Mouse (Mus musculus) heart, postnatal 0 days (tissue): ENCODE data around the gene Hdc. TPM values are rescaled to one million over a fixed set of nuclear protein-coding genes. Genes with fewer than 3 reads are reported as not detected.

ENCODE experiments used
- ATAC-seq: fragments of 200-750 bp; cut with Nextera tagmentation; 2 replicates; pipeline ENCODE4 v1.8.0; 2017; ENCODE audit warnings: low read depth, moderate number of reproducible peaks, moderate library complexity; ENCODE audit not compliant: insufficient read depth
- DNase-seq: peaks from one replicate; pipeline ENCODE4 v3.0.0-alpha.2; 2016; ENCODE audit warnings: low spot score
- H3K27ac ChIP-seq: fragments of 300-500 bp; sonication (generic); 2 replicates; pipeline ENCODE4 v1.5.1; 2014; ENCODE audit warnings: low read depth, mild to moderate bottlenecking
- H3K27me3 ChIP-seq: fragments of 300-500 bp; sonication (generic); 2 replicates; pipeline ENCODE4 v1.6.1; 2014; ENCODE audit warnings: low read length, mixed read lengths; ENCODE audit not compliant: control insufficient read depth, insufficient read depth
- H3K36me3 ChIP-seq: fragments of 300-500 bp; sonication (generic); replicated peaks from 2 replicates; pipeline ENCODE4 v1.6.1; 2014; ENCODE audit warnings: low read length, mixed read lengths; ENCODE audit not compliant: control insufficient read depth, insufficient read depth
- H3K4me1 ChIP-seq: fragments of 300-500 bp; sonication (generic); 2 replicates; pipeline ENCODE4 v1.6.1; 2014; ENCODE audit warnings: antibody characterized with exemption; ENCODE audit not compliant: control insufficient read depth, insufficient read depth
- H3K4me2 ChIP-seq: fragments of 300-500 bp; sonication (generic); 2 replicates; pipeline ENCODE4 v1.6.1; 2014; ENCODE audit warnings: low read depth, mild to moderate bottlenecking, low read length, moderate library complexity
- H3K4me3 ChIP-seq: fragments of 300-500 bp; sonication (generic); 2 replicates; pipeline ENCODE4 v1.5.1; 2014; ENCODE audit warnings: low read depth, low read length
- H3K9ac ChIP-seq: fragments of 300-500 bp; sonication (generic); replicated peaks from 2 replicates; pipeline ENCODE4 v1.6.1; 2014; ENCODE audit warnings: low read depth, low read length, mixed read lengths
- H3K9me3 ChIP-seq: fragments of 300-500 bp; sonication (generic); replicated peaks from 2 replicates; pipeline ENCODE4 v1.6.1; 2016; ENCODE audit warnings: low read length; ENCODE audit not compliant: control insufficient read depth
- CTCF ChIP-seq: IDR thresholded peaks from 2 replicates; pipeline ENCODE4 v1.5.1; 2016; ENCODE audit warnings: antibody characterized with exemption, control low read depth, low read depth
- EP300 ChIP-seq: IDR thresholded peaks from 2 replicates; pipeline ENCODE4 v1.6.1; 2016; ENCODE audit warnings: antibody characterized with exemption, low read depth
- WGBS: fragments of 180-500 bp; shearing (Covaris S2); extraction: QIAGEN DNeasy Blood & Tissue Kit; methylation state at CpG from one replicate; pipeline ENCODE4 v1.1.7; 2014; 5-methylcytosine and 5-hydroxymethylcytosine counted together
- polyA plus RNA-seq: library from polyadenylated mRNA; unstranded; fragments of >200 nt; fragmentation: Nextera tagmentation; extraction: Ambion mirVana; gene quantifications from 2 replicates; pipeline ENCODE4 v1.2.1, GENCODE M21; 2015
- total RNA-seq: library from RNA; depleted of rRNA; stranded (reverse); fragments of >200 nt; gene quantifications from 2 replicates; pipeline ENCODE4 v1.2.3, GENCODE M21; 2014; ENCODE audit warnings: low replicate concordance

Gene Hdc
- total and polyA plus RNA-seq, 2 experiments from 2014 or later, result 7.2 to 11.2 TPM

DNA sequence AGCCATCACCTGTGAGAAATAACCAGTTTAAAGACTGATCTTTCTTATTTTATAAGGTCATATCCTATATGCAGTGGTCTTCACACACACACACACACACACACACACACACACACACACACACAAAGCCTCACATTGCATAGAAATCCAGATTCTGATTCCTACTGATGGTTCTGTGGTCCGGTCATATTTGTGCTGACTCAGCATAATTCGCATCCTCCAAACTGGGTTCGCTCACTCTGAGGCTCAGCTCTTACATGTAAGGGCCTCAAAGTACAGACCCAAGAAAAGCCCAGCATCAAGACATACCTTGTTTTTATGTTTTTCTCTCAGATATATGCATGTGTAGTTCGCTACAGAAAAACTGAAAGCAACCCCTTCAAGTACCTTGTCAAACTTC is 27.8 kb downstream of the Hdc start:
- Histone ChIP-seq H3K27ac (no peak overlapping the region), H3K4me1 (no peaks in the 10 kb centered on the region), H3K4me2 (no peak overlapping the region), H3K9ac (no peak overlapping the region), H3K9me3 (no peaks in the 10 kb centered on the region), H3K4me3 (no peak overlapping the region), H3K27me3 (no peaks in the 10 kb centered on the region), H3K36me3 (no peaks in the 10 kb centered on the region)
- no peak for ATAC-seq
- 87% methylated on average over 4 of the region's 4 CpGs for WGBS
- TF ChIP-seq CTCF (no peak), EP300 (no peak)
- DNase-seq, result no peak

DNA sequence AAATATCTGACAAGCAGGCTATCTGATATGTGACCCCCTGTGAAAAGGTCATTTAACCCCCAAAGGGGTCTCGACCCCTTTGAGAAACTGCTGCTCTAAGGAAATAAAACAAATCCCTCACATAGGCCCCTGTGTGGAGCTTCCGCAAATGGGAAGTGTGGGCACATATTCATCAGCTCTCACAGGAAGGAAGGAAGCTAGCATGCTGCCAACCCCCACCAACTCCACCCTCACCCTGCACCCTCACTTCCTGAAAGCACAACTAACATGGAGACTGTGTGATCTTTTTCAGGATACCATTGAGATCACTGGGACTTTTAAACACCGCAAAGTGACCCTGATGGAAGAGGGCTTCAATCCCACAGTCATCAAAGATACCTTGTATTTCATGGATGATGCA is 31.6 kb downstream of the Hdc start:
- no peak overlapping the region for H3K9ac ChIP-seq
- no peaks in the 10 kb centered on the region for H3K9me3 ChIP-seq
- ATAC-seq, result no peak
- no peak overlapping the region for H3K4me3 ChIP-seq
- H3K36me3 ChIP-seq, result no peaks in the 10 kb centered on the region
- no peaks in the 10 kb centered on the region for H3K4me1 ChIP-seq
- DNase-seq, result no peak
- H3K27ac ChIP-seq, result no peak overlapping the region
- no peaks in the 10 kb centered on the region for H3K27me3 ChIP-seq
- WGBS, result 71% methylated on average over 3 of the region's 3 CpGs
- TF ChIP-seq EP300 (no peak), CTCF (no peak)
- H3K4me2 ChIP-seq, result no peak overlapping the region

DNA sequence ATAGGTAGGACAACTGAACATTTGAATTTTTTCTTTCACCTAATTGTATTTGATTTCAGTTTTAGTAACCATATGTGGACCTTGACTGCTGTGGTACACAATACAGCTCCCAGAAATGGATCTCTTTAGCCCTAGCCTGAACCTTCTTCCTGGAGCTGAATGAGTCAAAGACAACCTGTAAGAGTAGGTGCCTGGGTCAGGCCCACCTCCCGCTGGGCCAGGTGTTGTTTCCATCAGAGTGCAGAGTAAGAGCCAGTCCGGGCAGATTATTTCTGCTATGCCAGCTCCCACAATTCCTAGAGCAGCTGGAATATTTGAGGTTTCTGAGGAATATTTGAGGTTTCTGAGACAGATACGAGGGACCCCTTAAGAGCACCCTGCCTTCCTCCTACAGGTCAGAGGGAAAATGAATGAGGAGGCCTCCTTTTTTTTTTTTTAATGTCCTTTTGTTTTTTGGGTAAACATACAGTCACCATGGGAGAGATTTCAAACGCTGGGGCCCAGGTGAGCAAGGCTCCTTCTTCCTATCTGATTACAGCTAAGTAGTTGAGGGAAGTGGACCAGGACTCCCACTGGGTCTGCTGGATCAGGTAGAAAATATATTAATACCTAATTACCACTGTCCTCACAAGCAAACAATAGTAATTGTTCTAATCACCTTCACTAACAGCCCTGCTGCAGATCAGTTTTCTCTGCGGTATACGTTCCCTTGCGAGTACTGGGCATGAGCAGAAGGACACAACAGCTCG is 34.3 kb downstream of the Hdc start:
- Histone ChIP-seq H3K4me3 (no peak overlapping the region), H3K4me1 (no peaks in the 10 kb centered on the region), H3K36me3 (no peaks in the 10 kb centered on the region), H3K4me2 (no peak overlapping the region), H3K27me3 (no peaks in the 10 kb centered on the region), H3K27ac (no peak overlapping the region), H3K9me3 (no peaks in the 10 kb centered on the region), H3K9ac (no peak overlapping the region)
- WGBS, result 79% methylated on average over 8 of the region's 8 CpGs
- no peak for ATAC-seq
- TF ChIP-seq CTCF, result no peak
- TF ChIP-seq EP300, result no peak
- no peak for DNase-seq

- Histone ChIP-seq H3K4me3 (no peak overlapping the region), H3K27ac (no peak overlapping the region), H3K4me2 (no peak overlapping the region), H3K27me3 (no peaks in the 10 kb centered on the region), H3K9ac (no peak overlapping the region), H3K36me3 (no peaks in the 10 kb centered on the region), H3K9me3 (no peaks in the 10 kb centered on the region), H3K4me1 (no peaks in the 10 kb centered on the region)
- DNase-seq, result no peak
- TF ChIP-seq EP300, result no peak
- no peak for TF ChIP-seq CTCF
- WGBS, result 64% methylated on average over 6 of the region's 6 CpGs
- ATAC-seq, result no peak
Observed at GRCm38 (mm10) chr2:126583960-126584359, 35.1 kb downstream of the Hdc start.

DNA sequence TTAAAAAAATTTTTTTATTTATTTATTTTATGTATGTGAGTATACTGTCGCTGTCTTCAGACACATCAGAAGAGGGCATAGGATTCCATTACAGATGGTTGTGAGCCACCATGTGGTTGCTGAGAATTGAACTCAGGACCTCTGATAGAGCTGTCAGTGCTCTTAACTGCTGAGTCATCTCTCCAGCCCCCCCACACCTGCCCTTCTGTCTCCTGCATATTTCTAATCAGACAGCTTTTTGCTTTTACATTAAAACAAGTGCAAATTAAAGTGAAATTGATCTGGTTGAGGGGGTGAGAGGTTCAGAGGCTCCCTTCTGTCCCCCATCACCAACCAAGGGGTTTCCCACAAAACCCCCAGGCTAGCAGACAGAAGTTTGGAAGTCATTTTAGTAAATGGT is 39.8 kb downstream of the Hdc start:
- H3K36me3 ChIP-seq, result no peaks in the 10 kb centered on the region
- no peak overlapping the region for H3K9ac ChIP-seq
- no peaks in the 10 kb centered on the region for H3K27me3 ChIP-seq
- no peak overlapping the region for H3K4me2 ChIP-seq
- H3K27ac ChIP-seq, result no peak overlapping the region
- TF ChIP-seq CTCF (no peak), EP300 (no peak)
- 77% methylated on average over 1 of the region's 1 CpGs for WGBS
- H3K4me1 ChIP-seq, result no peaks in the 10 kb centered on the region
- DNase-seq (no peak), ATAC-seq (no peak)
- no peak overlapping the region for H3K4me3 ChIP-seq
- no peaks in the 10 kb centered on the region; the same call in 1 of the 2 replicates for H3K9me3 ChIP-seq

- WGBS, result 81% methylated on average over 5 of the region's 5 CpGs
Observed at GRCm38 (mm10) chr2:126577362-126577761, 41.7 kb downstream of the Hdc start.

More at GRCm38 (mm10) chr2:126577362-126577761, 41.7 kb downstream of the Hdc start:
- no peaks in the 10 kb centered on the region for H3K4me1 ChIP-seq
- no peaks in the 10 kb centered on the region for H3K36me3 ChIP-seq
- H3K9ac ChIP-seq, result no peak overlapping the region
- TF ChIP-seq EP300, result no peak
- TF ChIP-seq CTCF, result no peak
- H3K4me3 ChIP-seq, result no peak overlapping the region
- no peak overlapping the region for H3K4me2 ChIP-seq
- H3K27me3 ChIP-seq, result 0 out of 2 replicates have a peak, but pooled peaks cover 3% of the 10 kb centered on the region
- H3K9me3 ChIP-seq, result no peaks in the 10 kb centered on the region; the same call in 1 of the 2 replicates
- H3K27ac ChIP-seq, result no peak overlapping the region
- ATAC-seq, result no peak
- no peak for DNase-seq
